ENCODE assay signal across 25 mouse cellular contexts in the genomic region with DNA sequence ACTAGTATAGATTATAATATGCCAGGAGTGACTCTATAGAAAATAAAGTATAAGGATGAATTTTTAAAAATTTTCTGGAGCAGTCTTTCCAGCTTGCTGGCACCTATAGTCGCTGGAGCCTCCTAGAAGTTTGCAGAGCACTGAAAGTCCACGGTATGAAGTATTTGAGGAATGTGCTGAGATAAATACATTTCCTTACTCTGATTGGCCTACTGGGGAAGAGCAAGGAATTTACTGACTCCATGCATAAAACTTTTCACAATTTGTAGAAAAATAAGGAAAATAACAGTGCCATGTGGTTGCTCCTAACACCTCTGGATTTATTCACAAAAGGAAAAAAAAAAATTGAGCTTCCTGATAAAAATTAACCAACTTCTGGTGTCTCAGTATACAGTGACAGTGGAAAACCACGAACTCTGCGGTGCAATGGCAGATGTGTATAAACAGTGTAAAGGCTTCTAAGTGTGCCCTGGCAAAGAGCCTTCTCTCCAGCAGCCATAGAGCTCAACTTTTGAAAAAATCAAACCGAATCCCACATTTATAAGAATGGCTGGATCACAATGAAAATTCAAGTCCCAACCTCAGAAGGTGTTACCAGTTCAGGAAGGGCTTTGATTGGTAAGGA. TPM values are rescaled to one million over a fixed set of nuclear protein-coding genes. Genes with fewer than 3 reads are reported as not detected.
DNase-seq lines count a peak whose midpoint lies in the region; ATAC-seq and TF ChIP-seq lines count a peak whose summit lies in the region.
"Had no signal": no experiment of that assay in that cellular context is flagged by ENCODE, and none has a peak within 500 bp of the region (broad histone marks: within the 10 kb centered on the region; RNA-seq: fewer than 3 reads in every experiment).

No protein-coding gene starts in this region.

- H3K36me3 ChIP-seq in intestine, embryonic 14.5 days (ENCODE audit: control insufficient read depth, insufficient read depth, low read length): peaks cover 47% of the 10 kb centered on the region
- peaks cover 12% of the 10 kb centered on the region for H3K36me3 ChIP-seq in intestine, postnatal 0 days (ENCODE audit: control insufficient read depth, insufficient read depth)
- H3K36me3 ChIP-seq in lung, embryonic 16.5 days (ENCODE audit: control insufficient read depth, insufficient read depth, low read length): peaks cover 18% of the 10 kb centered on the region
- H3K36me3 ChIP-seq in stomach, embryonic 16.5 days (ENCODE audit: control insufficient read depth, insufficient read depth, low read length): peaks cover 12% of the 10 kb centered on the region
- H3K36me3 ChIP-seq: liver, embryonic 15.5 days; midbrain, embryonic 15.5 days had no signal

- no peaks in the 10 kb centered on the region for H3K4me1 ChIP-seq in intestine, embryonic 14.5 days (replicated peaks; ENCODE audit: control insufficient read depth, insufficient read depth, low read length)
- no peaks in the 10 kb centered on the region for H3K4me1 ChIP-seq in intestine, postnatal 0 days (replicated peaks; ENCODE audit: control insufficient read depth, insufficient read depth, low read length)
- peaks cover 7% of the 10 kb centered on the region for H3K4me1 ChIP-seq in lung, embryonic 16.5 days (replicated peaks; ENCODE audit: control insufficient read depth, insufficient read depth, low read length)
- H3K4me1 ChIP-seq in stomach, embryonic 16.5 days (ENCODE audit: control insufficient read depth, insufficient read depth, low read length): 0 out of 2 replicates have a peak, but pooled peaks cover 3% of the 10 kb centered on the region
- H3K4me1 ChIP-seq: hindbrain, embryonic 10.5 days; liver, embryonic 15.5 days; midbrain, embryonic 15.5 days; neural tube, embryonic 13.5 days had no signal

- in situ Hi-C loops in Patski (cut with MboI; ENCODE audit: low pct_unique_long_range_greater_than_20kb): no loop called here

- no peak overlapping the region for H3K9ac ChIP-seq in intestine, embryonic 14.5 days (ENCODE audit: low read length)
- no peak overlapping the region for H3K9ac ChIP-seq in intestine, postnatal 0 days (ENCODE audit: low read depth, low read length)
- no peak overlapping the region; the same call in 1 of the 2 replicates for H3K9ac ChIP-seq in lung, embryonic 16.5 days (ENCODE audit: low read length)
- no peak overlapping the region for H3K9ac ChIP-seq in stomach, embryonic 16.5 days (ENCODE audit: low read length)
- H3K9ac ChIP-seq: liver, embryonic 15.5 days; midbrain, embryonic 15.5 days; neural tube, embryonic 13.5 days had no signal

- H3K27ac ChIP-seq in intestine, embryonic 14.5 days (ENCODE audit: low read depth): peak overlapping the region; percentile 2; the same call in 1 of the 2 replicates
- H3K27ac ChIP-seq in intestine, postnatal 0 days (ENCODE audit: low read depth, low read length): no peak overlapping the region
- peak overlapping the region; percentile 75 for H3K27ac ChIP-seq in lung, embryonic 16.5 days (ENCODE audit: low read length)
- H3K27ac ChIP-seq in stomach, embryonic 16.5 days (ENCODE audit: low read length): peak overlapping the region; percentile 0; the same call in 1 of the 2 replicates
- H3K27ac ChIP-seq: heart, adult 2 months; hindbrain, embryonic 10.5 days; liver, embryonic 15.5 days; macrophage; midbrain, embryonic 15.5 days; neural tube, embryonic 13.5 days had no signal

- H3K9me3 ChIP-seq in intestine, embryonic 14.5 days (ENCODE audit: control insufficient read depth, low read length): peaks cover 6% of the 10 kb centered on the region; the same call in 1 of the 2 replicates
- H3K9me3 ChIP-seq in intestine, postnatal 0 days (ENCODE audit: control insufficient read depth): no peaks in the 10 kb centered on the region
- no peaks in the 10 kb centered on the region; the same call in 1 of the 2 replicates for H3K9me3 ChIP-seq in lung, embryonic 16.5 days (ENCODE audit: control insufficient read depth, low read length)
- no peaks in the 10 kb centered on the region; the same call in 1 of the 2 replicates for H3K9me3 ChIP-seq in stomach, embryonic 16.5 days (replicated peaks; ENCODE audit: control insufficient read depth, low read length)
- H3K9me3 ChIP-seq: liver, embryonic 15.5 days; midbrain, embryonic 15.5 days; neural tube, embryonic 13.5 days had no signal

- WGBS in intestine, embryonic 14.5 days: 33% methylated on average over 5 of the region's 5 CpGs
- 38% methylated on average over 5 of the region's 5 CpGs for WGBS in intestine, postnatal 0 days
- 21% methylated on average over 5 of the region's 5 CpGs for WGBS in lung, embryonic 16.5 days
- WGBS in stomach, embryonic 16.5 days: 31% methylated on average over 5 of the region's 5 CpGs

- TF ChIP-seq CTCF in intestine, postnatal 0 days (IDR thresholded peaks at IDR 0.05; ENCODE audit: low read depth): no peak
- no peak for TF ChIP-seq CTCF in Patski (IDR thresholded peaks at IDR 0.05)

- no peak for ATAC-seq in intestine, embryonic 14.5 days (replicated peaks; ENCODE audit: low FRiP score, low TSS enrichment, low read depth)
- ATAC-seq in intestine, postnatal 0 days: no peak
- peak; percentile 90 for ATAC-seq in lung, embryonic 16.5 days (ENCODE audit: low read depth)
- peak; percentile 67 for ATAC-seq in Patski
- no peak for ATAC-seq in stomach, embryonic 16.5 days (ENCODE audit: insufficient read depth, low FRiP score)
- ATAC-seq: midbrain, embryonic 15.5 days had no signal

- H3K27me3 ChIP-seq in intestine, embryonic 14.5 days (replicated peaks; ENCODE audit: control insufficient read depth, insufficient read depth, low read length): no peaks in the 10 kb centered on the region
- H3K27me3 ChIP-seq in intestine, postnatal 0 days (replicated peaks; ENCODE audit: control insufficient read depth, insufficient read depth, low read length): no peaks in the 10 kb centered on the region
- H3K27me3 ChIP-seq in lung, embryonic 16.5 days (ENCODE audit: control insufficient read depth, insufficient read depth, low read depth, low read length): no peaks in the 10 kb centered on the region
- H3K27me3 ChIP-seq in Patski: no peaks in the 10 kb centered on the region
- H3K27me3 ChIP-seq in stomach, embryonic 16.5 days (ENCODE audit: control insufficient read depth, insufficient read depth, low read length): no peaks in the 10 kb centered on the region
- H3K27me3 ChIP-seq: liver, embryonic 15.5 days; midbrain, embryonic 15.5 days; neural tube, embryonic 13.5 days had no signal

- no peak overlapping the region for H3K4me3 ChIP-seq in intestine, embryonic 14.5 days (ENCODE audit: low read depth, low read length)
- H3K4me3 ChIP-seq in intestine, postnatal 0 days (ENCODE audit: low read depth, low read length): no peak overlapping the region
- no peak overlapping the region for H3K4me3 ChIP-seq in lung, embryonic 16.5 days (ENCODE audit: low read length)
- H3K4me3 ChIP-seq in stomach, embryonic 16.5 days (replicated peaks; ENCODE audit: low read length): no peak overlapping the region
- H3K4me3 ChIP-seq: heart, adult 2 months; hindbrain, embryonic 10.5 days; liver, embryonic 15.5 days; midbrain, embryonic 15.5 days; neural tube, embryonic 13.5 days had no signal

- CTCF ChIA-PET in Patski (lab: Charles Lee): interaction anchor here (0.7 to 2.3 kb wide), 4 partner anchors 10 to 67 kb away, joined by 3 to 11 read pairs (median 3); no protein-coding TSS in a partner anchor

- DNase-seq in intestine, embryonic 14.5 days (ENCODE audit: low spot score): no peak
- DNase-seq in lung, postnatal 36 days: no peak
- DNase-seq in Patski (ENCODE audit: low read depth, low spot score): peak; percentile 24
- no peak for DNase-seq in cerebellum, postnatal 10 days
- DNase-seq: adrenal gland, postnatal 36 days; cerebellum, adult 9-10 months; gastrocnemius, postnatal 25 days; heart, adult 2 months; layer of hippocampus, adult 9-11 months; liver; retina, postnatal 1 day; right cerebral cortex, postnatal 25 days; spleen, adult 18-20 months; thymus, adult 2 months; thymus, postnatal 4 days had no signal

- POLR2A ChIA-PET in Patski (lab: Charles Lee): interaction anchor here (0.7 kb wide), 1 partner anchor 17 kb away, joined by 4 read pairs; no protein-coding TSS in a partner anchor

- H3K4me2 ChIP-seq in intestine, embryonic 14.5 days (ENCODE audit: low read length): no peak overlapping the region
- H3K4me2 ChIP-seq in intestine, postnatal 0 days (replicated peaks; ENCODE audit: low read depth): no peak overlapping the region
- H3K4me2 ChIP-seq in lung, embryonic 16.5 days (ENCODE audit: low read depth, low read length): no peak overlapping the region
- no peak overlapping the region for H3K4me2 ChIP-seq in stomach, embryonic 16.5 days (ENCODE audit: low read depth, low read length)
- H3K4me2 ChIP-seq: liver, embryonic 15.5 days; midbrain, embryonic 15.5 days; neural tube, embryonic 13.5 days had no signal

RNA-seq across cellular contexts. Expression of a gene that starts 46.4 kb away (rescaled TPM):
- 100 and 126 TPM in 2 replicates for polyA plus RNA-seq in intestine, embryonic 14.5 days (2014; fragmentation: Nextera tagmentation; extraction: Ambion mirVana)
- polyA plus RNA-seq in intestine, postnatal 0 days (2015; fragmentation: Nextera tagmentation; extraction: Ambion mirVana): 14,903 and 15,973 TPM in 2 replicates
- polyA plus RNA-seq in lung, embryonic 16.5 days (2015; fragmentation: Nextera tagmentation; extraction: Ambion mirVana): 0.21 and 0.97 TPM in 2 replicates
- polyA plus RNA-seq in Patski (2021): not detected
- polyA plus RNA-seq in stomach, embryonic 16.5 days (2015; fragmentation: Nextera tagmentation; extraction: Ambion mirVana): 140 and 148 TPM in 2 replicates
- polyA plus RNA-seq: forebrain, embryonic 11.5 days; heart, adult 2 months; hindbrain, embryonic 10.5 days; kidney, embryonic 14.5 days; macrophage; neural tube, embryonic 13.5 days had no signal

Comparison
In these comparisons a context has a peak if more than half of its experiments do, and no peak if none do; other contexts are left out.
1. RNA of a gene that starts 46.4 kb away (polyA plus RNA-seq): 14,903 to 15,973 TPM in intestine, postnatal 0 days; 140 to 148 TPM in stomach, embryonic 16.5 days, 100 to 126 TPM in intestine, embryonic 14.5 days, 0.21 to 0.97 TPM in lung, embryonic 16.5 days and not detected in Patski (single experiment); every median in the first group is over 10 times any median in the second.
2. ATAC-seq: peak in lung, embryonic 16.5 days (single experiment) and Patski (single experiment); none in intestine, embryonic 14.5 days (single experiment), intestine, postnatal 0 days (single experiment) and stomach, embryonic 16.5 days (single experiment).